Mouse (Mus musculus) right cerebral cortex, postnatal 10 days (tissue): ENCODE measurements at regions not wholly inside any gene's neighbourhood (a gene's known extent, or its start where the extent isn't known, plus 50 kb on each side); places are given as distances from the start of the nearest gene placed in this dataset.

Experiments
- DNase-seq, 2 experiments: peaks; one replicate each; pipeline ENCODE4 v3.0.0; 2021; ENCODE audit warnings: low spot score in 2 of 2

DNA sequence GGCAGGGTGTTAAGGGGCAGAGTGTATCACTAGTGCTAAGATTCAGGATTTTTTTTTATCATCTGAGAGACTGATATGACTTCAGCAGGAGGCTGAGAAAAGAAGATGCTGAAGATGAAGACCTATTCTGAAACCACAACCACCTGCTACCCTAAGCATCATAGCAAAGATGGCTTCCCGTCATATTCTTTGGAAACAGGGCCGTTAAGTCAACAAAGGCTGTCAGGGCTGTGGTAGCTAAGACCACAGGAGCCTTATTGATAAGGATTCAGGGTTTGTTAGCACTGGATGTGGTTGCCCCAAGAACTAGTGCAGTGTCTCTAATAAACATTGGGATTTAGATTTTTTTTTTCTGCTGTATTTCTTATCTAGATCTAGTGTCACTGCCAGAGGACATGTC is 56.7 kb upstream of the Rasgrp1 start:
- DNase-seq, result no peak

DNA sequence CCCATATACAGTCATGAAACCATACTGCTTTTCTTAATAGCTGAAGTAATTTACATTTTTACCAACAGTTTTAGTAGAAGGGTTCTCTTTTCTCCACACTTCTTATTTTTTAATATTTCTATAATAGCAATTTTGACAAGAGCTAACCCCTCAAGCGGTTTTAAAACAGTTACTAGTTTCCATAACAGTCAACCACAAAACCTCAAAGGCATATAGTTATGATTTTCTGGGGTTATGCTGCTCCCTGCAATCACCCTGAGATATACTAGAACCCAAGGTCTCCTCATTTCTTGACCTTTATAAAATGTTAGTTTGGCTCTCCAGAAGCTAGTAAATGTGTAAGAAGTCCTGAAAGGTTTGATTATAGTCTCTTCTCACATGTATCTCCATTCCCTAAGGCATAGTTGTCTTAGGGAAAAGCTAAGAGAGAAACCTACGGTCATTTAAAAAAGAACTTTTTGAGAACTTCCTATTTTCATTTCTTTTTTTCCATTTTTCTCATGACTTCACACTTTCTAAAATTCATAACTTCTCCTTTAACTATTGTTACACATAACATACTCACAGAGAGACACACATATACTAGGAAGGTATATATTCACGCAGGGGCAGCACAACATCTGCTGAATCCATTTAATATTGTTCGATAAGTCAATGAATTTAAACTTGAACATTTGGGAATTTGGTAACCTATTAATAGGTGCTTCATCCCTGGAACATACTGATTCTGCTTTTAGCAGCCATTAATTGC is 60.8 kb upstream of the Rasgrp1 start:
- DNase-seq, result no peak

DNA sequence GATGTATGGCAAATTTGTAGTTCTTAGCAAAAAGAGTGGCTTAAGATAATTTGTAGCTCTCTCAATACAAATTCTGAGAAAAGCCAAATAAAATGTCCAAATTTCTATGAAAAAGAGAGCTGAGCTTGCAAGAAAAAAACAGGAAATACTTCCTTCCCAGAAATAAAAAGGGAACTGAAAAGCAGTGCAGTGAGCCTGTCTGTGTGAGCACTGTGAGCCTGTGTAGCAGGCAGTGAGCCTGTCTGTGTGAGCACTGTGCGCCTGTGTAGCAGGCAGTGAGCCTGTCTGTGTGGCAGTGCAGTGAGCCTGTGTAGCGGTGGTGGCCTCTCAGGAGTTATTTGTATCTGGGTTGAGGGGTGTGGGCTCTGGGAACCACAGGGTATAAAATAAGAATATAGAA is 62.7 kb upstream of the Rasgrp1 start:
- no peak for DNase-seq

DNA sequence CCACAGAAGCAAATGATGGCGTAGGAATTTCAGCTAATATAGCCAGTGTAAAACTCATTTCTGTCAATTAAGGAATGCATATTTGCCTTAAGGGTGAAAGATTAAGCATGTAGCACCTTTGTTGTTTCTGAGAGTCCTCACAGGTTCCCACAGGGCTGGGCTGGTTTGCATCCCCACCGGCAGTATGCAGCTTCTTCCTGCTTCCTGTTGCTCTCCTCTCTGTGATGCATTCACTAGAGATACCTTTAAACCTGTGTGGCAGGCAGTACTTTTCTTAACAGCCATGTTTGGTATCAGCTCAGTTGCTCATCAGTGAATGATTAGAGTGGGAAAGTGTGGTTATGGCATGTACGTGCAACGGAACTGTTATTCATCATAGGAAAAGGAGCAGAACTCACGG is 65.4 kb upstream of the Rasgrp1 start:
- no peak for DNase-seq

DNA sequence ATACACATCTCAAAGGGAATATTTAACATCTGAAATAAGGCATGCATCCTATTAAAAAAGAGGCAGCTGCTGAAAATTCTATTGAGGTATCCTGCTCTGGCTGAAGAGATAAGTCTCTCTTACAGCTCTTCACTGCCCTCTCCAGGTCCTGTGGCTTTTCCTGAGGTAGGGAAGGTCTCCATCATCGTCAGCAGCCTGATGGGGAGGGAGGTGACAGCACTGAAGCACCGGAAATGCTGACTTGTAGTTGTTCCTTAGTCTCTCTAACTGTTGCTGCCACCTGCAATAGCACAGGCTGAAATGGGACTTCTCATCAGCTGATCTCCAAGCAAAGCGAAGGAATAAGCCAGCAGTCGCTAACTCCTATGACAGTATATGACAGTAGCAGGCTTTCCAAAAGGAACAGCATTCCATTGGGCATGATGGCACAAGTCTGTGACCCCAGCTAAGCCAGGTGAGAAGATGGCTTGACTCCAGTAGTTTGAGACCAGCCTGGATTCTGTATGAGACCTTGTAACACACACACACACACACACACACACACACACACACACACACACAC is 69.3 kb upstream of the Rasgrp1 start:
- peak; percentile 51 to 52 for DNase-seq

DNA sequence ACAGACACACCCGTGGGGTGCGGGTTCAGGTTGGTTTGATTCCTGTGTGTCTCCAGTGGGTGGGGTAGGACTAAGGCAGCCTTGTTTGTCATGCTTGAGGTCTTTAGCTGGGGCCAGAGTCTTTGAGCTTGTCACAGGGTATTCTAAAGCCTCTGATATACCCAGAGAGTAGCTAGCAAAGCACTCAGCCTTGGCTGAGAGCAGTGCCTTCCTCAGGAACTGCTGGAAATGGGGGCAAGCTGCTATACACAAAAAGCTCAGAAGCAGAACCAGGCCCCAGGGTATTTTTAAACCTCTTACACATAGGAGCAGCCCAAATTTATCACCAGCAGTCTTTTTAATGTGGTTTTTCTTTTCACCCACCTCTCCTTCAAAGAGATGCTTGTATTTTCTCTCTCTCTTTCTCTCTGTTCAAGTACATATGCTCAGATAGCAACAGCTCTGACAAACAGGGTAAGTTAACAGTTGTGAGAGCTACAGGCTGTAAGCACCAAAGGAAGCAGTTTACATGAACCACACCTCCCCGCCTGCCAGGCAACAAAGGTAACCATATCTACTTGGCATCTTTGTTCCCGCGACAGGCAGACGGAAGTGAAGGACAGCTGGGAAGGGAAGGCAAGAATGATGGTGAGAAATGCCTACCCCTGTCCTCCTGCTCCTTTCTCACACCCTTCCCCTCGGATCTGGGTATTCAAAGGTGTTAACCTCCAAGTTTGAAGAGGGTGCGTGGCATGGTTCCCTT is 74.6 kb upstream of the Rasgrp1 start:
- DNase-seq, result peak in 1 of 2 experiments; percentile 45

DNA sequence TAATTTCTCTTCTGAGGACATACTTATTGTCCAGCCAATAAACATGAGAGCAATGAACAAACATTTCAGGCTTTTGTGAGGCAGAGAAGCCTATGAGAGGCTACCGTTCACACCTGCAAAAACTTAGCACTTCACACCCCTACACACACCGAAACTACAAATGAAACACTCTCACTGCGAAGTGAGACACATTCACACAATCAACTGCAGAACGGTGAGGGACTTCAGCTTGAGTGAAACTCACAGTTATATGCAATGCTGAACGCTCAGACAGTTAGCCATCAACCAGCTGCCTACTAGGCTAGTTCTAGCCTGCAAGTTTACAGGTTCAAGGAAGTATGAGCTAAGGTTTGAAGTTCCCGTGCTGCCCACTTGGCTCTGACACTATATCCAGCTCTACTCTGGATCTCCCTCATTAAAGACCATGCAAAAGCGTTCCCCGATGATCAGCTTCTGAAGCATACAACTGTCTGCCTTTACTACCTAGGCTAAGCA is 75.4 kb upstream of the Rasgrp1 start:
- DNase-seq, result no peak

DNA sequence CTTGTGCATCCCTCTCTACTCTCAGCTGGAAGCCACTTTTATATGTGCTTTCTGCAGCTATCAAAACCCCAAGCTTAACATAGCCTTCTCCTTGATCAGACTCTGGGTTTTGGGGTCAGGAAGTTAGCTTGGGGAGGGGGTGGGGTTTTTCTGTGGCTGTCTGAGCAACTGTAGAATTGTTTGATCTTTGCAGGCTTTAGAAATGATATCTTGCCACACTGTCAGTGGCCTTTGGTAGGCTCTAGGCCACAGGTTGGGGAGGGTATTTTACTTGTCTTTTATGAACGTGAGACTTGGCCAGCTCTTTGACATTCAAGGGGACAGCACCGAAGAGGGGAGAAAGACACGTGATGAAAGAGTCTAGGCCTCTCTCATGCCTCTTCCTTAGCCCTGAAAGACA is 75.9 kb upstream of the Rasgrp1 start:
- DNase-seq, result no peak

DNA sequence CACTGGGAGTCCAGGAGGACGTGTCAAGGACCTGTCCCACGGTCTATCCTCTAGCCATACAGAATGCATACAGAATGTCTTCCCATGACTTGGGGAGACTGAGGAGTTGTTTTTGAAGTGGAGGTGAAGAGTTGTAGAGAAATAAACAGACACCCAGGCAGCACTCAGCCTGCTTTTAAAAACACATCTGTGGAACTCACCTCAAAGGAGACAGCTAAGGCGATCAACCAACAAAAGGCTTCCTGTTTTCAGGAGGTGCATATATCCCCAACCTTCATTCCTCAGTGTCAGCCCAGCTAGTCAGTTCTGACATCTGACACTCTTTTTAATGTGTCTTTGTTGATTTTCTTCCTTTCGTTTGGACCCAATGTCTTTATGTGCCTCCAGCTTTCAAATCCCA is 78.6 kb upstream of the Rasgrp1 start:
- no peak for DNase-seq

DNA sequence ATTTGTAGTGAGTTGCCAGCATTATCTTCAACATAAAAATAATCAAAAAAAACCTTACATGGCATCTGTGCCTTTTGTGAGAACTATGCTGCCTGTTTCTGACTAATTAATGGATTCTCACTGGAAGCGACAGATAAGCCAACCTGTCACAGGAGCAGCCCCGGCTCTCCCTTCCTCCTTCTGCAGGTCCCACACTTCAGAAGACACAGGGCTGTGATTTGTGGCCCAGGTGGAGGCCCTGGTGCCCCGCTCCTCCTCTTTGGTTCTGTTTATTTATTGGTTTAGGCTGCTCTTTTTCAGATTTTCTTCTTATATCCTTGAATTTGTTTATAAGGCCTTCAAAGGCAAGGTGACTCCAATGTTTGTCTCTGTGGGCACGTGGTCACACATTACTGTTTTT is 80.0 kb upstream of the Rasgrp1 start:
- no peak for DNase-seq

DNA sequence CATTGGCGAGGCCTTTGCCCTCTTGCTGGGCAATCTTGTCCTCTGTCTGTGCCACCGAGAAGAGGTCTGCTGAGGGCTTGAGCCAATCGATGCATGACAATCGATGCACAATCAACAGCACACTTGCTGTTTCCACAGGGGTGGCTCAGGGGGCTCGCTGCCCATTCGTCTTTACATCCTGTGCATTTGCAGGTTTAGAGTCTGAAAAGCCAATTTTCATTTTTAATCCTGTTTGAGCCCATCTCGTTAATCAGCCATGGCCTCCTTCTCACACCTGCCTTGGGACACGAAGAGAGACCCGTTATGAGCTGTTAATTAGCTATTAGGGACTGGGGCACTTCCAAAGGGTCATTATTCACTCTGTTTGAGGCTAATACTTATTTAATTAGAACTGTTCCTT is 86.4 kb upstream of the Rasgrp1 start:
- no peak for DNase-seq

DNA sequence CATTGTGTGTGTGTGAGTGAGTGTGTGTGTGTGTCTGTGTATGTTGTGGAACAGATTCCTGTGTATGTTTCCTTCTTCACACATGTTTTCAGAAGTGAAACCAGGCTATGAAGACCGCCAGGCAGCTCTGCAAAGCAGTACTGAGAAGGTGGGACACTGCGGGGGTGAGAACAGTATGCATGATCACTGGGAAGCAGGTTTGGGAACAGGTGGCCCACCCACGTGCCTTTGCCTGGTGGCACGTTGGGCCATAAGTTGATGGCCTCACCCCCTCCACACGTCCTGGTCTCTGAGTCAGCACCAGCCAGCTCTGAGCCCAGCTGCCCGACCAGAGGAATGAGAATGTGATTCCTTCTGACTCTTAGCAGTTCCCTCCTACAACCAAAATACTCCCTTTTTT is 89.2 kb upstream of the Rasgrp1 start:
- peak; percentile 49 to 58 for DNase-seq

DNA sequence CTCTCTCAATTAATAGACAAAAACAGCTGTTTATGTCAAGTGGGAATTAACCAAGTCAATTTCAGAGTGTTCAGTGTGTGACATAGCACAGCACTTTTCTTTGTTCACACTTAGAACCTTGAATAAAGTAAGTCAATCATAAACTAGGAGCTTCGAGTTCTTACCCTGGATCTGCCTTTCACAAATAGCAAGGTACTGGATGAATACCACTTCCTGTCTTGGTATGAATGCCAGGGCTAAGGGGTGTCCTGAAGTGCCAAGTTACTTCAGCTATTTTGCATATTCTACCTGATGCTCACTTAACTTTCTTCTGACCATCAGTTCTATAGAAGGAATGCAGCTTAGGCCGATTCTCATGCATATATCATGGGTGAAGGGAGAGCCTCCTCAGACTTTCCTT is 90.1 kb upstream of the Rasgrp1 start:
- no peak for DNase-seq

DNA sequence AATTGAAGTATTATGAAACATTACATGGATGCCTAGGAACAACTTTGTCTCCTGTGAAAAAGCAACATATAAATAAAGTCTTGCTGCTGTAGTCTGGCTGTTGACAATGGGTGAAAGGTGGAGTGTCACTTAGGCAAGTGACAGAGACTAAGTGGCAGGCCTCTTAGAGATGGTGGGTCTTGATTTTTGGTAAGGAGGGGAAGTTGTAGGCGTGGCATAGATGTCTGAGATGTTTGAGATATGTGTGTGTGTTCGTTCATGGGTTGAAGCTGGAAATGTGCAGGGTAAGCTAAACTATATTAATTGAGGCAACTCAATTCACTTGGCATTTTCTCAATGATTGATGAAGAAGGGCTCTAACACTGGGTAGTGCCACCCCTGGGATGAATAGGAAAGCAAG is 90.7 kb upstream of the Rasgrp1 start:
- no peak for DNase-seq

DNA sequence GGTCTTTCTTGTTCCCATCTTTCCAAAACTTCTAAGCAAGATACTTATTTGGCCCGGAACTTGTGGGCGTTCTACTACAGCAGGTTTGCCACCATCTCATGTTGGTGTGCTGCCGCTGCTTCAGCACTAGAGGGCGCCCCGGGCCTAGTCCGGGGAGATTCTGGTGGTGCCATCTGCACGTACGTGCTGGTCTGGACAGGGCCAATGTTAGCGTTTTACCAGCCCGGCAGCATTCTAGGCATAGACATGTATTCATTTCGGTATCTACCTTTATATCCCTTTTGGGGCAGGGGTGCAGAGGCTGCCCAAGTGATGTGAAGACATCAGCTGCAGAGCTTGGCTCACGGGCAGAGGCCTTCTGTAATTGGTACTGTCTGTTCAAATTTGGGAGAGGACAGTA is 95.3 kb upstream of the Rasgrp1 start:
- DNase-seq, result no peak

DNA sequence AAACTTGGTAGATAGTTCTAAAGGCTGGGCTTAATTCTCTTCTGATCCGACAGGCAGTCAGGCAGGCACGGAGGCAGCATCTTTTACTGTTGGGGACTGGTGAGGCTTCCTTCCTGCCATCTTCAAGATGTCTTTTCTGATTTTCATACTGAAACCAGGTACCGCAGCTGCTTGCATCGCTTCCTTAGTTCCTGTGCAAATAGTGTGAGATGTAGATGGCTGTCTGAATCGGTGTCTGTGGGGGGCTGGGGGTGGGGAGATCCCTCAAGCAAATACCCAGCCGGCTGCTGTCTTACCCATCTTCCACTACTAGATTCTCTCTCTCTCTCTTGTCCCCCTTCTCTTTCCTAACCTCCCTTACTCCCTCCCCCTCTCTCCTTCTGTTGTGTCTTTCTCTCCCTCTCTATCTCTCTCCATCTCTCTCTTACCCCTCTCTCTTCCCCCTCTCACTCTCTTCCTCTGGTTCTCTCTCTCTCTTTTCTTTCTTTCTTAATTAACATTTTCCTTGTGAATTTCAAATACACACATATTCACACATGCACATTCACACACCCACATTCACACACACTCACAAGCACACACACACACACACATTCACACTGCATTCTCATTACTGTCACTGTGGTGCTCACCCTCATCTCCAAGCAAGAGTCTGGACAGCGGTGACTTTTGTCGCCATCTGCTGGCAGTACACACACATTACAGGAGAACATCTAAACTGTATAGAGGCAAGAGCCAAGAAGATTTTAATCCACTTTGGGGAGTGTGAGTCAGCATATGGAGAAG is 96.0 kb upstream of the Rasgrp1 start:
- peak; percentile 92 to 93 for DNase-seq

DNA sequence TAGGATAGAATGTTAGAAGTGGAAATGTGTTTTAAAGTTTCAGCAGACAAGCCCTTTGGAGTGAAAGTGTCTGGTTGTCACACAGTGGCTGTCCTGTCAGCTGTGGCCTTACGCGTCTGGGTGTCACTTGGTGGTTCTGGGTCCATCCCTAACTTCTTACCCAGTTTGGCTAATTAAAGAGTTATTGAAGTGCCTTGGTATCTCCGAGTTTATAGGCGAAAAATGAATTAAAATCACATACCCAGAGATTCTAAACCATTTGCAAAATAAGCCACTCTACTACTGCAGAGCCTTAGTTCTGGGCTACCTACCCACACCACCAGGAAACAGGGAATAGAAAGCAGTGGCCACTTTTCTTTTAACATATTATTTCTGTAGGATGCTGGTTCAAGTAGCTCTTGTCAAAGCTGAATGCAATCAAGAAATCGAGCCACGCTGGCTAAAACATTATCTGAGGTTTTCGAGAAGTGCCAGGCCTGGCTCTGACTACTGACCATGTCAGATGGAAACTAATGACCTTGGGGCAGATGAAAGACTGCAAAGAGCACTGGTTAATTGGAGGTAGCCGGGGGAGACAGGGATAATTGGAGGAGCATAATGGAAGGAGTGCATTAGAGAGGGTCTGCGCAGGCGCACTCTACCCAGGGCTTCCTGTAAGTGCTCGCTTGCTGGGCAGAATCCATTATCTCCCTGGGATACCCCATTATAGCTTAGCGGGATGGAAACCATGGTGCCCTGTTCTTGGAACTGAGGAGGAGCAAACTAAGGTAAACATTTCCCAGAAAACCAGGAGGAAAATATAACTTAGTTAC is 96.8 kb upstream of the Rasgrp1 start:
- peak; percentile 59 to 64 for DNase-seq

DNA sequence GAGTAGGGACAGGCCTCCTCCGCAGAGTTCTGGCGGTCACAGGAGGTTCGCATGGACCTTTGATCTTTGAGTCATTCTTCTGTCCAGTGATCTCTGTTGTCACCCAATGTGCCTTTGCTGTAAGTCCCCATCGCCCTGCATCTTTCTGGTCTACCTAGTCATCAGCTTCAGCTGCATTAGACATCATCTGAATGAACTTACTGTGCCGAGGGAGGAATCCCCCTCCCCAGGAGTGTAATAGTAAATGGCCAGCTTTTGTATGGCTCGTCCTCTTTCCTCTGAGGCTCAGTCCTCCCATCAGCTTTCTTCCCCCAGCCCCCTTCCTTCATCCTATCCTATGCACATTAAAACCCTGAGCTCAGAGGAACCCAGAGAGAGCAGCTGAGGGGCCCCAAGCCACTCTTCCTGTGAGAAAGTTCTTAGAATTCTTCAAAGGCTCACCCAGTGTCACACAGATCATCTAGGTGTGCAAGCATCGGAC is 98.0 kb upstream of the Rasgrp1 start:
- no peak for DNase-seq

DNA sequence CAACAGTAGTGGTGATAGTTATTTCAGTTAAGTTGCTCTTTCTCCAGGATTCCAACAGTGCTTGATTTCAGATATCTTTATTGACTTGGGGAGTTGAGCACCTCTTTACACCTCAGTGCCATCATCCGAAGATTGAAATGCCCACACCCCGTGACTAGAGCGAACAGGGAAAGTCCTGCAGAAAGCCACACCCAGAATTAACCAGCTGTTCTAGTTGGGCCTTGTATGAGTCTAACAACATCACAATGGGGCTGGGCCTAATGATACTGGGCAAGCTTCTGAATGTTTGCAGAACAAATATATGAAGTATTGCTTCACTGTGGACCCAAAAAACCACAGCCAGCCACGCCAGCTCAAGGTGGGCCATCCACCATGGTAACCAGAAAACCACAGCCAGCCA is 100.1 kb upstream of the Rasgrp1 start:
- no peak for DNase-seq

DNA sequence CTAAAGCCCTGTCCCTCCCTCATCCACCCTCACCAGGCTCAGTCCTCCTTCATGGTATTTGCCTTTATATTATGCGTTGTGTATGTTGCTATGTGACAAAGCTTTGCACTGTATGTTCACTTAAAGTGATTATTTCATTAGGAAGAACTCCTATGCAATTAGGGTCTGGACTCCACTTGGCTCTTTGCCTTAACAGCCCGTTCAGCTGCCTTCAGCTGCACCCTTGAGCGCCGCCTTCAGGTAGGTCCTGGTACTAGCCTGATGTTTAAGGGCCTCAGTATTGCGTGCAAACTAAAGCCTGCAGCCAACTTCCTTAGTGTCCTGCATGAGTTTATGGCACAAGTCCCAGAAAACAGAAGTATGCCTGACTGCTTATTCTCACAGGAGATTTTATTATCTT is 101.9 kb upstream of the Rasgrp1 start:
- DNase-seq, result peak in 1 of 2 experiments; percentile 51

DNA sequence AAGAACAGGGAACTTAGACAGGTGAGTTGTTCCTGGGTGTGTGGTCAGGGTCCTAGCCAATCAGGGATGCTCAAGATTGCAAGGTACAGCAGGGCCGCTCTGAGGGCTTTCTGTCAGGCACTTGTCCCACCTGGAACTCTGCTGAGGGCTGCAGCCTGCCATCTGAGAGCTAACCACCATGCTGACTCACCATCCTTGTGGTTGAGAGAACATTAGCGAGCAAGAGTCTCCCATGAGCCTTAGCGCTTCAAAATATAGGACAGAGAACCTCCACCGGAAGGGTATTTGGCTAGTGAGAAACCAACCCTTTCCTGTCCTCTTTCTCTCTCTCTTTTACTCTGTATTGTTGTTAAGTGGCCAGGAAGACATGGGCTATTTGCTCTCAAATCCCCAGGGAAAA is 104.1 kb upstream of the Rasgrp1 start:
- DNase-seq, result no peak
